Mouse (Mus musculus) adrenal gland, postnatal 10 days (tissue): ENCODE results near the gene Csad. TPM values are rescaled to one million over a fixed set of nuclear protein-coding genes. Genes with fewer than 3 reads are reported as not detected.
A peak's percentile ranks its signal among the peaks of the same experiment; 100 is the strongest.

Experiments used
- DNase-seq: peaks from one replicate; pipeline ENCODE4 v3.0.0; 2021; ENCODE audit warnings: mixed read lengths
- total RNA-seq, 2 experiments: library from RNA; stranded (reverse); gene quantifications; 2 replicates each; pipeline ENCODE4 v1.2.3; 2021

Csad gene
- total RNA-seq, 2 experiments from 2014 or later, result 155 to 156 TPM

DNA sequence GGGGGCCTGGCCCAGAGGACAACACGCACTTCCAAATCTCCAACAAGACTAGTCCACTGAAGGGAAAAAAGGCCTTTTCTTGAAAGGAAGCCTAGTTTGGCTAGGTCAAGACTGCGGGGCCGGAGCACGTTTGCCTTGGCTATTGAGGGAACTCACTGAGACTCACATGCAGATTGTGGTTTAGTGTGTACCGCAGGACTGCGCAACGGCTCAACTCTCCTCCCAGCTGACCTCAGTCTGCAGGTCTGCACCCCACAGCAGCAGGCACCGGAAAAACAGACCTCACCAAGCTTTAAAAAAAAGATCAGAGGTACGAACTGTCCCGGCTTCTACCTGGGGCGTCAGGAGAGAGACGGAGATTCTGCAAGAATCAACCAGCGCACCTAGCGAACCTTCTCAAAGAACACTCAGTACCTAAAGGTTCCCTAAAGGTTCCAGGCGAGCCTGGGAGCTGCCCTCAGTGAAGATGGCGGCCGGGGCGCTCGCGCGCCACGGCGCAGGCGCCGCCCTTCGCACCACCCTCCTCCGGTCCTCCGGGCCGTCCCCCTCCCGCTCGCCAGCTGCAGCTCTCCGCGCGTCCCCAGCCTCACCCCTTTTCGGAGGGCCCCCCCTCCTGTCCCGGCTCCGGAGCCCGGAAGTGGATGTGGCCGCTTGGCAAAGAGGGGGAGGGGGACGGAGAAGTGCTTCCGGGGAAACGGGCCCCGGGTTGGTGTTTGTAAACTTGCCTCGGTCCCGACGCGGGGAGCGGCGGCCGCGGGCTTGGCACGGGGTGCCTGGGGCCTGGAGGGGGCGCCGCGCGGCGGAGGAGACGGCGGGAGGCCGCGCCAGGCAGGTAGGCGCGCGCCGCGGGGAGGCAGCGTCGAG lies 1.3 kb downstream of the Csad start, which contains the start of gene Zfp740:
Gene Zfp740, plus strand, starts transcription at position 279 of the 864 bp plus-strand sequence.
- peak; percentile 98 for DNase-seq

DNA sequence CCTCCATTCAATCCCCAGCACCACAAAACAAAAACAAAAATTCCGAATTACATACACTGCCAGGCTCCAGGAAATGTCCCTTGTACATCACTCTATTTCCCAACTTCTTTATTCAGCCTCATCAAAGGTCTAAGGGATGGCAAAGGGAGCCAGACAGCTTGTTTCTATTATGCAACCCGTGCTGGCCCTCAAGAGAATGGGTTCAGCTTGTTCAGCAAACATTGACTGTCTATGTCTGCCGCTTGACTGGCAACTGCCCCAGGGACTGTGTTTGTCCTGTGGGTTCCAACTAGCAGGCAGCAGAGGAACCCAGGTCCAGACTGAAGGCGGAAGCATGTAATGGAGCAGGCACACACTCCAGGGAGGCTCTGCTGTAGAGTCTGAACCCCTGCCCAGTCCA lies 5.7 kb downstream of the Csad start:
- DNase-seq, result peak; percentile 54

- DNase-seq, result no peak
Observed at GRCm38 (mm10) chr15:102195373-102195772, 9.2 kb downstream of the Csad start.

DNA sequence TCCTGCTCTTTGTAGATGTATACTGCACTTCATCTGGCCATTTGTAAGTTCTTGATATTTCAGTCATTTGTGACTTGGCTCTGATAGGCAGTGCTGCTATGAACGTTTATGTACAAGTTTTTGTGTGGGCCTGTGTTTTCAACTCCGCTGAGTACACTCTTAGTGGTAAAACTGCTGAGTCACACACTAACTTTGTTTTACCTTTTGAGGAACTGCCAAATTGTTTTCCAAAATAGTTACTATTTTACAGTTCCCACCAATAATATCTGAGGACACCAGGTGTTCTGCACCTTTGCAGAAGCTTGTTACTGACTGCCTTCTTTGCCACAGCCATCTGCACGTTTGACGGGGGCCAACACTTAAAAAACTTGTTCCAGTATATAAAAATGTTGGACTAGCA lies 10.1 kb downstream of the Csad start:
- no peak for DNase-seq

GRCm38 (mm10) chr15:102193652-102194051 lies 10.9 kb downstream of the Csad start:
- DNase-seq, result no peak

- DNase-seq, result no peak
Observed at GRCm38 (mm10) chr15:102192820-102193386, 11.6 kb downstream of the Csad start.

- DNase-seq, result no peak
Observed at GRCm38 (mm10) chr15:102192271-102192812, 12.2 kb downstream of the Csad start.

GRCm38 (mm10) chr15:102191699-102192098 lies 12.8 kb downstream of the Csad start:
- DNase-seq, result no peak

DNA sequence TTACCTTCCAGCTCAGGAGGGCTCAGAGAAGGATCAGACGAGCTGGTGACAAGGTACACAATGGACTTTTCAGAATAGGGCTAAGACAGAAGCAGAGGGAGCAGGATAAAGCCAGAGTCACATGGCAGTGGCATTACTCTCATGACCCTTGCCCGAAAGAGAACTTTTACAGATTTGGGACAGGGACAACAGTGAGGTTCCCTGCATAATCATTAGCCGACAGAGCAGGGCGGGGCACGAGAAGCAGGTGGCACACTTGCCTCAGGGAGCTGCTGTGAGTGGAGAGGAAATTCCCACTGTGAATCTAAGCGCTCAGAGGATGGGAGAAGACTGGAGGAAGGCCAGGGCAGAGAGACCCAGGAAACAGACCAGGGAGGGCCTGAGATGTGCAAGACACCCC lies 15.6 kb downstream of the Csad start:
- DNase-seq, result no peak

DNA sequence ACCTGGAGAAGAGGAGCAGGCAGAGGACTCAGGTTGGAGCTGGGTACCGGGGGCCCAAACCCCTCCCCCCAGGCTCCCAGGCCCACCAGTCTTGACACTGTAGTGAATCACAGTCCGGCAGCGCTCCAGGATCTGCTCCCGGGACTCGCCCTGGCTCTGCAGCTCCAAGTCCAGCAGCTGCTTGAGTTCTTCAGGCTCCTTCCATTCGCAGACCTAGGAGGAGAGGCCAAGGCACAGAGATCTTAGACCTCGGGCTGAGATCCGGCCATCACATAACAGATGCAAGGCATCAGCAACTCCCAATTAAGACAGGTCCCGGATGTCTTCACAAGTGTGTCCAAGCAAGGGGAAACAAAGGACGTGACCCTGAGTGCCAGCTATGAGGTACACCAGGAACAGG lies 16.4 kb downstream of the Csad start:
- DNase-seq, result no peak

GRCm38 (mm10) chr15:102186239-102186638 lies 18.3 kb downstream of the Csad start:
- DNase-seq, result peak; percentile 51

GRCm38 (mm10) chr15:102183076-102183475 lies 21.4 kb downstream of the Csad start:
- DNase-seq, result no peak

GRCm38 (mm10) chr15:102179924-102180323 lies 24.6 kb downstream of the Csad start:
- DNase-seq, result no peak

DNA sequence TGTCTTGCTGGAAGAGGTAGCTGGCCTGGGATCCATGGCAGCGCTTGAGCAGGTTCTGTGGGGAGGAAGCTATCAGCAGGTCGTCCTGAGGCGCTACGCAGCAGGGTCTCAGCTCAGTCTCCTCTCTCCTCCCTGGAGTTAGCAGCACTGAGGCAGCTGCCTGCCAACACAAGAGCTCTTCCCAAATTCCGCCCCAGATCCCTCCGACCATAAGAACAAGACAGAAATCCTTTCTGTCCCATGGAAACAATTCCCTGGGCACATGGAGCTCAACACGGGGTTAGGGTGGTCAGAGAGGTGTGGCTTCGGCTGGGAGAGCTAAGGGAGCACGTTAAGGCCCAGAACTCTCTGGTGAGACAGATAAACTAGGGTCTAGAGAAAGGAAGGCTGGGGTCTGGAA lies 25.4 kb downstream of the Csad start:
- DNase-seq, result no peak

- DNase-seq, result peak; percentile 90
Observed at GRCm38 (mm10) chr15:102178279-102178678, 26.2 kb downstream of the Csad start.

- DNase-seq, result peak; percentile 33
Observed at GRCm38 (mm10) chr15:102177417-102177816, 27.1 kb downstream of the Csad start.

DNA sequence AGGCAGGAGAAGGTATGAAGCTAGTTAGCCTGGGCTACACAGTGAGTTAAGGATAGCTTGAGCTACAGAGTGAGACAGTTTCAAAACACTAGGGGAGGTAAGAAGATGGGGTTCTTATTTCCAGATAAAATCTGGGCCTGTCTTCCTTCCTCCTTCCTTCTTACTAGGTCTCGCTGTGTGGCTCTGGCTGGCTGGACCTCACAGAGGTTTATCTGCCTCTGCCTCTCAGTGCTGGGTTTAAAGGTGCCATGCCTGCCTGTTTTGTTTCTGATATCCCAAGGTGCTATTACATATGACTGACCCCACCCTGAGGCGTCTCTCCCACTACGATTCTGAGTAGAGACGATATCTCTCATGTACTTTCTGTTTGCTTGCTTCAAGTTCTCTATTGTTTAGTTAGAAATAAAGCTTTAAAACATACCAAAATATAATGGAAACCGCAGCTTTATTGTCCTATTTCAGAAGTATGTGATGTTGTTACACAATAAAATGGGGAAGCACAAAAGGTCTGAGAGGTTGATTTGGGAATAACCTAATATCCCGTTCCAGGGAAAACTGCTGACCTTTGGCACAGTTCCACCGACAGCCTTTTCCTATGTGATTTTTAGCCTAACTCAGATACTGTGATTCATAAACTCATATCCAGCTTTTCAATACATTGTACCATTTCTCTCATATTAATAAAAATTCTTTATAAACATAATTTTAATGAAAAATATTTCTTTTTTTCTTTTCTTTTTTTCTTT lies 27.8 kb downstream of the Csad start:
- DNase-seq, result peak; percentile 56

- DNase-seq, result no peak
Observed at GRCm38 (mm10) chr15:102175736-102176319, 28.7 kb downstream of the Csad start.

DNA sequence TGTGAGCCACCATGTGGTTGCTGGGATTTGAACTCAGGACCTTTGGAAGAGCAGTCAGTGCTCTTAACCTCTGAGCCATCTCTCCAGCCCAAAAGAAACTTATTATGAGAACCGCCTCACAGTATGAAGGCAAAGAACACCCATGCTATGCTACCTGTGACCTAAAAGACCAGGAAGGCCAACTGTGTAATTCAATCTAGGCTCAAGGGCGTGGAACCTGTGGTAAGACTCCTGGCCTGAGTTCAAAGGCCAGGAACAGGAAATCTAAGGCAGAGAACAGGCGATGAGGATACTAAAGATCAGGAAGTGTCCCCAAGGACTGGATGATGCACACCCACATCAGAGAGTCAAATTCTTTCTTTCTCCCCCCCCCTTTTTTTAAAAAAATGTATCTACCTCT lies 30.9 kb downstream of the Csad start:
- DNase-seq, result no peak

DNA sequence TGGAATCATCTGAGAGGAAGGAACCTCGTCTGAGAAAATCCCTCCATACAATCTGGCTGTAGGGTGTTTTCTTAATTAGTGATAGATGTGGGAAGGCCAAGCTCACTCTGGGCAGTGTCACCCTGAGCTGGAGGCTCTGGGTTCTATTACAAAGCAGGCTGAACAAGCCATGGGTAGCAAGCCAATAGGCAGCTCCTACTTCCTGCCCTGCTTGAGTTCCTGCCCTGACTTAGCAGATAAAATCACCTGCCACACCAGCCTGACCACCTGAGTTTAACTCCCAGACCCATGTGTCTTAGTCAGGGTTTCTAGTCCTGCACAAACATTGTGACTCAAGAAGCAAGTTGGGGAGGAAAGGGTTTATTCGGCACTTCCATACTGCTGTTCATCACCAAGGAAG lies 35.5 kb downstream of the Csad start:
- DNase-seq, result no peak

- peak; percentile 63 for DNase-seq
Observed at GRCm38 (mm10) chr15:102167620-102168021, 36.9 kb downstream of the Csad start.

DNA sequence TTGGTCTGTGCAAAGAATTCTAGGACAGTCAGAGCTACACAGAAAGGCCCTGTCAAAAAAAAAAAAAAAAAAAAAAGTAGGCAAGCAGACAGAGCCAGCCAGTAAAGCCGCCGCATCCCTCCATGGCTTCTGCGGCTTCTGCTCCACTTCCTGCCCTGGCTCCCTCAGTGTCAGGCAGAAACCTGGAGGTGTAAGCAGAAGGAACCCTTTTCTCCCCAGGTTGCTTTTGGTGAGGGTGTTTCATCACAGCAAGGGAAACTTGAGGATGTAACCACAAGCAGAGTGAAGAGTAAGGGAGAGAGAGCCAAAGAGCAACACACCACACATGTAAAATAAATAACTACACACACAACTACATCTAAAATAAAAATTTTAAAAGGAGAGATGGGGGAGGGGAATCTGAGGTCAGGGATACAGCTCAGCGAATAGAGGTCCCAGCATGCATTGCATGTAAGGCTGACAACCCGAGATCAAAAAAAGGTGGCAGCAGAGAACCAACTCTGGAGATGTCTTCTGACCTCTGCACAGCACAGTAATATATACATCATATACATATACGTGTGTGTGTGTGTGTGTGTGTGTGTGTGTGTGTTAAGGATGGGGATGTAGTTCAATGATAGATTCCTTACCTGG lies 38.9 kb downstream of the Csad start:
- no peak for DNase-seq
